Mouse (Mus musculus): ENCODE results near the gene Hoxd12.

GRCm38 (mm10) chr2:74699053-74699430 is 24.2 kb downstream of the Hoxd12 start:
- TF ChIP-seq ELF1 (IDR thresholded peaks at IDR 0.05; ENCODE audit: low read depth, low read length), result no peak
- TF ChIP-seq MYB (IDR thresholded peaks at IDR 0.05; ENCODE audit: low read depth, low read length), result no peak
- no peak for TF ChIP-seq GATA1 (IDR thresholded peaks at IDR 0.05; ENCODE audit: low read depth, low read length)
- no peak for TF ChIP-seq CTCF (IDR thresholded peaks at IDR 0.05 in 2 of 3, conservative IDR thresholded peaks at IDR 0.05 in 1 of 3; ENCODE audit: control insufficient read depth in 1 of 3, insufficient read depth in 1 of 3, low read depth in 2 of 3, low read length in 3 of 3, poor library complexity in 1 of 3, severe bottlenecking in 1 of 3)
- TF ChIP-seq MAX (IDR thresholded peaks at IDR 0.05; ENCODE audit: low read length), result no peak
- no peak for TF ChIP-seq USF1 (IDR thresholded peaks at IDR 0.05; ENCODE audit: low read depth, low read length)
- no peak for TF ChIP-seq ZKSCAN1 (IDR thresholded peaks at IDR 0.05; ENCODE audit: low read depth, low read length)
- no peak for TF ChIP-seq POLR2A (IDR thresholded peaks at IDR 0.05; ENCODE audit: control insufficient read depth in 1 of 2, insufficient read depth in 1 of 2, low read depth in 1 of 2, low read length in 2 of 2, poor library complexity in 1 of 2)
- TF ChIP-seq CHD1 (IDR thresholded peaks at IDR 0.05; ENCODE audit: low read depth, low read length), result no peak
- no peak for TF ChIP-seq TAL1 (IDR thresholded peaks at IDR 0.05; ENCODE audit: low read length)
